Mouse (Mus musculus) CH12.LX (cell line): ENCODE data around the gene Ppm1n. TPM values are rescaled to one million over a fixed set of nuclear protein-coding genes. Genes with fewer than 3 reads are reported as not detected.

ENCODE experiments used
- DNase-seq: peaks from one replicate; pipeline ENCODE4 v3.0.0-alpha.2; 2013; ENCODE audit errors: extremely low read depth
- H3K27ac ChIP-seq: 2 replicates; pipeline ENCODE4 v1.5.1; 2012; ENCODE audit warnings: low read depth, mild to moderate bottlenecking, control low read depth, moderate library complexity; ENCODE audit not compliant: insufficient read depth
- H3K27me3 ChIP-seq: replicated peaks from 2 replicates; pipeline ENCODE3; 2012; ENCODE audit warnings: inconsistent platforms
- H3K36me3 ChIP-seq, 2 experiments: replicated peaks in 1 of 2; 2 replicates each; pipeline versions ENCODE3 to v1.6.1; 2012; ENCODE audit warnings: inconsistent platforms in 1 of 2, low read length in 1 of 2, mild to moderate bottlenecking in 1 of 2, mixed read lengths in 1 of 2, moderate library complexity in 1 of 2; ENCODE audit not compliant: control insufficient read depth in 1 of 2, insufficient read depth in 1 of 2
- H3K4me1 ChIP-seq, 2 experiments: 2 replicates each; pipeline ENCODE4 v1.6.1; 2012; ENCODE audit warnings: inconsistent platforms in 1 of 2, moderate library complexity in 1 of 2; ENCODE audit not compliant: insufficient read depth in 2 of 2, control insufficient read depth in 1 of 2
- H3K4me2 ChIP-seq: 2 replicates; pipeline ENCODE4 v1.6.1; 2012; ENCODE audit warnings: low read depth, mild to moderate bottlenecking, control low read depth; ENCODE audit not compliant: poor library complexity, insufficient read depth, severe bottlenecking
- H3K4me3 ChIP-seq, 3 experiments: fragments of 150-350 bp in 1 of 3; sonication (generic) in 1 of 3; replicated peaks in 1 of 3; 2 replicates each; pipeline versions ENCODE3 to v1.5.1; 2011 to 2012; ENCODE audit warnings: low read depth in 2 of 3, low read length in 2 of 3, mild to moderate bottlenecking in 2 of 3, moderate library complexity in 2 of 3, control low read depth in 1 of 3, improper control_type of control experiment in 1 of 3, inconsistent platforms in 1 of 3, mixed read lengths in 1 of 3; ENCODE audit not compliant: poor library complexity in 1 of 3
- H3K79me2 ChIP-seq: replicated peaks from 2 replicates; pipeline ENCODE4 v1.6.1; 2012; ENCODE audit warnings: mild to moderate bottlenecking, moderate library complexity; ENCODE audit not compliant: control insufficient read depth, poor library complexity, insufficient read depth, severe bottlenecking; ENCODE audit errors: extremely low read depth
- H3K9ac ChIP-seq: 2 replicates; pipeline ENCODE4 v1.6.1; 2012; ENCODE audit warnings: low read depth, mild to moderate bottlenecking, control low read depth, moderate library complexity; ENCODE audit not compliant: insufficient read depth
- H3K9me3 ChIP-seq: replicated peaks from 2 replicates; pipeline ENCODE3; 2012; ENCODE audit warnings: low read length, inconsistent platforms, mixed read lengths
- BHLHE40 ChIP-seq: IDR thresholded peaks from 2 replicates; pipeline ENCODE4 v1.6.1; 2011; ENCODE audit warnings: mild to moderate bottlenecking, low read depth, low read length, improper control_type of control experiment
- CHD2 ChIP-seq: IDR thresholded peaks from 2 replicates; pipeline ENCODE4 v1.6.1; 2011; ENCODE audit warnings: low read length, improper control_type of control experiment
- CTCF ChIP-seq, 2 experiments: IDR thresholded peaks in 1 of 2; conservative IDR thresholded peaks in 1 of 2; 2 replicates each; pipeline ENCODE4 v1.5.1; 2011 to 2012; ENCODE audit warnings: low read depth in 2 of 2, low read length in 2 of 2, improper control_type of control experiment in 1 of 2, inconsistent platforms in 1 of 2, mild to moderate bottlenecking in 1 of 2, moderate library complexity in 1 of 2
- E2F4 ChIP-seq: IDR thresholded peaks from 2 replicates; pipeline ENCODE4 v1.6.1; 2011; ENCODE audit warnings: low read depth, low read length, improper control_type of control experiment; ENCODE audit not compliant: insufficient replicate concordance
- ELF1 ChIP-seq: IDR thresholded peaks from 2 replicates; pipeline ENCODE4 v1.6.1; 2014; ENCODE audit warnings: low read depth, mild to moderate bottlenecking, inconsistent platforms, low read length, improper control_type of control experiment
- EP300 ChIP-seq: IDR thresholded peaks from 2 replicates; pipeline ENCODE4 v1.6.1; 2011; ENCODE audit warnings: low read length, improper control_type of control experiment
- ETS1 ChIP-seq: conservative IDR thresholded peaks from 2 replicates; pipeline ENCODE4 v1.6.1; 2012; ENCODE audit warnings: low read depth, mild to moderate bottlenecking, inconsistent platforms, low read length, improper control_type of control experiment, moderate library complexity
- GABPA ChIP-seq: IDR thresholded peaks from 2 replicates; pipeline ENCODE4 v1.6.1; 2012; ENCODE audit warnings: low read depth, low read length, improper control_type of control experiment, inconsistent platforms; ENCODE audit not compliant: insufficient replicate concordance
- HCFC1 ChIP-seq: IDR thresholded peaks from 2 replicates; pipeline ENCODE4 v1.6.1; 2012; ENCODE audit warnings: low read depth, mild to moderate bottlenecking, inconsistent platforms, low read length, improper control_type of control experiment
- JUN ChIP-seq: IDR thresholded peaks from 2 replicates; pipeline ENCODE4 v1.6.1; 2011; ENCODE audit warnings: low read depth, mild to moderate bottlenecking, low read length, improper control_type of control experiment, moderate library complexity; ENCODE audit not compliant: insufficient read depth
- JUND ChIP-seq: conservative IDR thresholded peaks from 2 replicates; pipeline ENCODE4 v1.6.1; 2011; ENCODE audit warnings: low read depth, low read length, improper control_type of control experiment
- MAFK ChIP-seq: IDR thresholded peaks from 2 replicates; pipeline ENCODE4 v1.6.1; 2011; ENCODE audit warnings: low read length, improper control_type of control experiment; ENCODE audit not compliant: insufficient replicate concordance
- MAZ ChIP-seq: IDR thresholded peaks from 2 replicates; pipeline ENCODE4 v1.6.1; 2012; ENCODE audit warnings: low read depth, mild to moderate bottlenecking, inconsistent platforms, low read length, improper control_type of control experiment, moderate library complexity
- MEF2A ChIP-seq: IDR thresholded peaks from 2 replicates; pipeline ENCODE4 v1.6.1; 2014; ENCODE audit warnings: low read depth, mild to moderate bottlenecking, inconsistent platforms, low read length, improper control_type of control experiment, borderline replicate concordance
- MXI1 ChIP-seq: IDR thresholded peaks from 2 replicates; pipeline ENCODE4 v1.6.1; 2011; ENCODE audit warnings: mild to moderate bottlenecking, low read depth, low read length, improper control_type of control experiment
- MYC ChIP-seq: IDR thresholded peaks from 2 replicates; pipeline ENCODE4 v1.6.1; 2011; ENCODE audit warnings: low read depth, mild to moderate bottlenecking, improper control_type of control experiment, low read length
- PAX5 ChIP-seq: IDR thresholded peaks from 2 replicates; pipeline ENCODE4 v1.6.1; 2012; ENCODE audit warnings: low read length, inconsistent platforms, mixed read lengths
- POLR2A ChIP-seq: IDR thresholded peaks from 2 replicates; pipeline ENCODE4 v1.6.1; 2011; ENCODE audit warnings: low read depth, mild to moderate bottlenecking, improper control_type of control experiment, low read length
- POLR2AphosphoS2 ChIP-seq: IDR thresholded peaks from 2 replicates; pipeline ENCODE4 v1.6.1; 2011; ENCODE audit warnings: low read depth, low read length, improper control_type of control experiment
- RAD21 ChIP-seq: IDR thresholded peaks from 2 replicates; pipeline ENCODE4 v1.6.1; 2011; ENCODE audit warnings: low read depth, mild to moderate bottlenecking, low read length, improper control_type of control experiment, moderate library complexity
- RCOR1 ChIP-seq: conservative IDR thresholded peaks from 2 replicates; pipeline ENCODE4 v1.6.1; 2012; ENCODE audit warnings: low read depth, mild to moderate bottlenecking, inconsistent platforms, low read length, improper control_type of control experiment
- SIN3A ChIP-seq: IDR thresholded peaks from 2 replicates; pipeline ENCODE4 v1.6.1; 2012; ENCODE audit warnings: low read length, improper control_type of control experiment, inconsistent platforms
- SMC3 ChIP-seq: IDR thresholded peaks from 2 replicates; pipeline ENCODE4 v1.6.1; 2011; ENCODE audit warnings: low read depth, low read length, improper control_type of control experiment
- TBP ChIP-seq: conservative IDR thresholded peaks from 2 replicates; pipeline ENCODE4 v1.6.1; 2011; ENCODE audit warnings: low read depth, low read length, improper control_type of control experiment
- TCF12 ChIP-seq: IDR thresholded peaks from 2 replicates; pipeline ENCODE4 v1.6.1; 2014; ENCODE audit warnings: low read depth, mild to moderate bottlenecking, inconsistent platforms, low read length, improper control_type of control experiment
- USF1 ChIP-seq: IDR thresholded peaks from 2 replicates; pipeline ENCODE4 v1.6.1; 2014; ENCODE audit warnings: low read depth, mild to moderate bottlenecking, inconsistent platforms, low read length, improper control_type of control experiment
- USF2 ChIP-seq: conservative IDR thresholded peaks from 2 replicates; pipeline ENCODE4 v1.6.1; 2011; ENCODE audit warnings: low read depth, low read length, improper control_type of control experiment
- ZC3H11A ChIP-seq: IDR thresholded peaks from 2 replicates; pipeline ENCODE4 v1.6.1; 2012; ENCODE audit warnings: low read depth, mild to moderate bottlenecking, inconsistent platforms, low read length, improper control_type of control experiment
- ZKSCAN1 ChIP-seq: IDR thresholded peaks from 2 replicates; pipeline ENCODE4 v1.6.1; 2012; ENCODE audit warnings: low read depth, inconsistent platforms, low read length, improper control_type of control experiment, borderline replicate concordance
- ZMIZ1 ChIP-seq: IDR thresholded peaks from 2 replicates; pipeline ENCODE4 v1.6.1; 2012; ENCODE audit warnings: low read depth, mild to moderate bottlenecking, inconsistent platforms, low read length, improper control_type of control experiment
- ZNF384 ChIP-seq: IDR thresholded peaks from 2 replicates; pipeline ENCODE4 v1.6.1; 2012; ENCODE audit warnings: low read depth, low read length, improper control_type of control experiment, inconsistent platforms
- dilution Hi-C: fragments of 300-500 bp; cut with MboI; formaldehyde crosslinking; loops from 2 replicates; pipeline ENCODE4 v1.14.3; 2020; ENCODE audit warnings: low sequenced_read_pairs; ENCODE audit not compliant: extremely low pct_unique_long_range_greater_than_20kb, extremely low pct_ligation_motif_present
- in situ Hi-C: fragments of 300-500 bp; cut with MboI; formaldehyde crosslinking; loops from 3 replicates; pipeline ENCODE4 v1.14.3; 2019; ENCODE audit warnings: low sequenced_read_pairs, low pct_ligation_motif_present, low pct_unique_long_range_greater_than_20kb, mixed read lengths
- polyA plus RNA-seq: library from polyadenylated mRNA; unstranded; fragments of >175 nt; gene quantifications from 2 replicates; pipeline ENCODE4 v1.2.1, GENCODE M21; 2012; ENCODE audit warnings: low read depth; ENCODE audit not compliant: insufficient read length
- total RNA-seq, 2 experiments: library from RNA; depleted of rRNA; stranded (reverse); fragments of 300-350 nt in 1 of 2; fragments of >200 nt in 1 of 2; gene quantifications; 2 replicates each; pipeline ENCODE4 v1.2.3; 2012 to 2014

The Ppm1n gene
- total and polyA plus RNA-seq, 3 experiments, result not detected

DNA sequence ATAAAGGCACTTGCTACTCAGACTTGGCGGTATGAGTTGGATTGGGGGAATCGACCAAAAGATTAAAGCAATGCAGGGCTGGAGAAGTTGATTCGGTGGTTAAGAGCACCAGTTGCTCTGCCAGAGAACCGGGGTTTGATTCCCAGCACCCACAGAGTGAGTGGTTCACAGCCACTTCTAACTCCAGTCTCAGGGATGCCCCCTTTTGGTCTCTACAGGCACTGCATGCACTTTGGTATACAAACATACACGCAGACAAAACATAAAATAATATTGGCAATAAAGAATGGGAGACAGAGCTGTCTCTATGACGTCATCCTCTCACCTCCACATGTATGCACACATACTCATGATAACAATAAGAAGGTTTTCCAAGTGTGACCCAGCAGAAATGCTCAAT lies 17.2 kb upstream of the Ppm1n start:
- Histone ChIP-seq H3K9me3 (peaks cover 3% of the 10 kb centered on the region), H3K9ac (no peak overlapping the region), H3K4me2 (no peak overlapping the region), H3K27me3 (peaks cover 8% of the 10 kb centered on the region), H3K4me3 (no peak overlapping the region), H3K36me3 (no peaks in the 10 kb centered on the region), H3K27ac (no peak overlapping the region), H3K4me1 (peaks cover 4 to 22% of the 10 kb centered on the region in 2 experiments; a peak in 3 of 4 replicates), H3K79me2 (no peaks in the 10 kb centered on the region)
- TF ChIP-seq USF2, result no peak
- peak; percentile 19 to 32; a peak in 3 of 4 replicates for TF ChIP-seq CTCF (conservative IDR thresholded peaks at IDR 0.05 in 1 of 2, IDR thresholded peaks at IDR 0.05 in 1 of 2; ENCODE audit: low read depth in 2 of 2, low read length in 2 of 2)
- dilution Hi-C loops (no loop called here), in situ Hi-C loops (no loop called here)
- no peak for DNase-seq

DNA sequence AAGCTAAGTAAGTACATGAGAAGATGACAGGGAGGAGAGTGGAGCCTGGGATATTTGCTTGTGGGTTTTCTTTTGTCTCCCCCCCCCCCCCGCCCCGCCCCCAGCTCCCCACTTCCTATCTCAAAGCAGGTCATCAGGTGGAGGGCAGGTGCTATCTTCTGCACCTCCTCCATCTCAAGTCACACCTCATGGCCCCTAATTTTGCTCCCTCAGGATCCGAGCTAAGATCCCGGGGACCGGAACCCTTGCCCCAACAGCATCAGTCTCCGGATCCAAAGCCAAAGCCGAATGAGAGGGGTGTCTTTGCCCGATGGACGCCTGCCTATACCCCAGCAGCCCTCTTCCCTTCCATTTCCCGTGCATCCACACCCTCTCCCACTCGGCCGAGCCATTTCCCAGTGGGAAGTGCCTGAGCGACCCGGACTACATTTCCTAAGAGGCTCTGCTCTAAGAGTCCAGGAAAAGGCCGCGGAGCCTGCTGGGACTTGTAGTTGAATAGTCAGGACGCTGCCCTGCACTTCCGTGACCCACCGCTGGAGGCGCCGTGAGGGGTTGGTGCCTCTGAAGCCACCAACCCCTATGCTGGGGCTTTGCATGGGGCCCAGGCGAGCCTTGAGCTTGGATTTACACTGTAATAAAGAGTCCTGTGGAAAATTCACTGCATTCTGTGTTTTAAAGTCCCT lies 15.8 kb upstream of the Ppm1n start:
- H3K4me3 ChIP-seq, result peak overlapping the region; percentile 65 to 75 (median 71)
- H3K79me2 ChIP-seq, result no peaks in the 10 kb centered on the region
- no peak overlapping the region for H3K27ac ChIP-seq
- peaks cover 4 to 21% of the 10 kb centered on the region in 2 experiments; a peak in 3 of 4 replicates for H3K4me1 ChIP-seq
- in situ Hi-C loops (no loop called here), dilution Hi-C loops (no loop called here)
- peak overlapping the region; percentile 87 for H3K9ac ChIP-seq
- H3K9me3 ChIP-seq, result peaks cover 3% of the 10 kb centered on the region
- peak; percentile 90 for DNase-seq
- H3K4me2 ChIP-seq, result peak overlapping the region; percentile 96
- H3K36me3 ChIP-seq, result no peaks in the 10 kb centered on the region
- no peaks in the 10 kb centered on the region for H3K27me3 ChIP-seq
- no peak for TF ChIP-seq RCOR1
- peak; percentile 20; the same call in 1 of the 2 replicates for TF ChIP-seq TCF12
- peak; percentile 31; the same call in 1 of the 2 replicates for TF ChIP-seq CHD2
- TF ChIP-seq ZC3H11A, result no peak
- TF ChIP-seq ETS1, result no peak
- TF ChIP-seq EP300, result no peak
- TF ChIP-seq MYC, result no peak
- peak; percentile 89; the same call in 1 of the 2 replicates for TF ChIP-seq GABPA
- 0 out of 2 replicates have a peak, but pooled peaks have one; percentile 27 for TF ChIP-seq MAZ
- no peak for TF ChIP-seq BHLHE40
- no peak for TF ChIP-seq MEF2A
- TF ChIP-seq JUN, result no peak
- no peak; the same call in 1 of the 2 replicates for TF ChIP-seq MXI1
- peak; percentile 41 for TF ChIP-seq SMC3
- no peak for TF ChIP-seq ZNF384
- TF ChIP-seq JUND, result no peak
- no peak for TF ChIP-seq SIN3A
- TF ChIP-seq ZKSCAN1, result no peak
- no peak for TF ChIP-seq MAFK
- TF ChIP-seq USF2, result no peak
- peak; percentile 100 for TF ChIP-seq HCFC1
- peak; percentile 96 for TF ChIP-seq ELF1
- TF ChIP-seq RAD21, result peak; percentile 32
- 0 out of 2 replicates have a peak, but pooled peaks have one; percentile 21 for TF ChIP-seq TBP
- no peak for TF ChIP-seq USF1
- TF ChIP-seq POLR2A, result peak; percentile 55; the same call in 1 of the 2 replicates
- no peak for TF ChIP-seq POLR2AphosphoS2
- no peak for TF ChIP-seq ZMIZ1
- TF ChIP-seq CTCF (conservative IDR thresholded peaks at IDR 0.05 in 1 of 2, IDR thresholded peaks at IDR 0.05 in 1 of 2; ENCODE audit: low read depth in 2 of 2, low read length in 2 of 2), result peak; percentile 78 to 88
- no peak for TF ChIP-seq PAX5
- TF ChIP-seq E2F4, result no peak
